Mouse (Mus musculus) cortical plate, adult 2 months (tissue): ENCODE data around the gene Arfrp1.

Source experiments
- CTCF ChIP-seq: fragments of 200-500 bp; IDR thresholded peaks from 2 replicates; pipeline ENCODE4 v1.5.1; 2011; ENCODE audit warnings: mild to moderate bottlenecking, control low read depth, low read length; ENCODE audit not compliant: insufficient read depth; ENCODE audit errors: extremely low read depth
- POLR2A ChIP-seq: fragments of 200-500 bp; IDR thresholded peaks from 2 replicates; pipeline ENCODE4 v1.6.1; 2011; ENCODE audit warnings: mild to moderate bottlenecking, low read length, control low read depth; ENCODE audit not compliant: insufficient read depth; ENCODE audit errors: extremely low read depth

DNA sequence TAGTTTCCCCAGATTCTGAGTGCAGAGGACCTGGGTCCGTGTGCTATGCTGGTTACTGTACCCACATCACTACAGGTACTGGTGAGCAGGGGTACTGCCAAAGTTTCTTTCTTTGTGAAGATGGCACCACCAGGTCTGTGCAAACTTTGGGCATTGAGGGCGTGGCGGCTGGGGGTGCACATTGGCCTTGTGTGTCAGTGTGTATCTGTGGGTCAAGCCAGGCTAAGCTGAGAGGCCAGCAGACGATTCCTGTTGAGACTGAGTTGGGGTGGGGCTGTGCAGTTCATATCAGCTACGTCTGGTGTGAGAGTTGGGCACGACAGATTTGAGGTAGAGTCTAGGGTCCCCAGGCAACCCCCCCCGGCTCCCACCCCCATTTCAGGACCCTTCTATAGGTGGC lies 19.3 kb upstream of the Arfrp1 start:
- TF ChIP-seq CTCF = no peak
- no peak for TF ChIP-seq POLR2A
